Mouse (Mus musculus): Measurements from ENCODE around the gene Cand1.

GRCm38 (mm10) chr10:119264761-119265160, 24.9 kb upstream of the Cand1 start:
- no peak for TF ChIP-seq USF1 (IDR thresholded peaks at IDR 0.05; ENCODE audit: low read depth)
- no peak for TF ChIP-seq MAX (IDR thresholded peaks at IDR 0.05; ENCODE audit: low read depth)
- TF ChIP-seq POLR2A (IDR thresholded peaks at IDR 0.05; ENCODE audit: insufficient read length, low read depth) = no peak

Data from myocyte (in vitro differentiated cells).